30 mouse cellular contexts compared by ENCODE assay signal in the genomic region with DNA sequence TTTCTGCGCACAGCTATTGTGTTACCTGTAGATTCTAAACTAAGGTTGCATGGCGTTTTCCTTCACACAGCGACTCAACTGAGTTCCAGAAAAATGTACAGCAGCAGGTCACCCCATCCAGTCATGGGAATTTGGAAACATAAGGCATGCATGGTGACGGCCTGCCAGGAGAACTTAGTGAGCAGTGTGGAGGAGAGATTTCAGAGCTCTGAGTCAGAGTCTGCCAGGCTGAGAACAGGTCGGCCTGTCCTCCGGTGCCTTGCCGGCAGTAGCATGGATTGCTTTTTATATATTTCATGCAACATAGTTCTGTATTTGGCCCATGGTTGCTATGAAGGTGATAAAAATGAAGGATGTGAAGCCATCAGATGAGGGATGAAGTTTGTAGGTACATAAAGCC.
DNase-seq lines count a peak whose midpoint lies in the region; ATAC-seq lines count a peak whose summit lies in the region.
"Had no signal": no experiment of that assay in that cellular context is flagged by ENCODE, and none has a peak within 500 bp of the region (broad histone marks: within the 10 kb centered on the region; RNA-seq: fewer than 3 reads in every experiment).

No protein-coding gene starts in this region.

- H3K27me3 ChIP-seq in hindbrain, embryonic 12.5 days, result no peaks in the 10 kb centered on the region
- H3K27me3 ChIP-seq: limb, embryonic 12.5 days; liver, embryonic 15.5 days; lung, embryonic 15.5 days; midbrain, embryonic 12.5 days; neural tube, embryonic 12.5 days had no signal

- H3K36me3 ChIP-seq in hindbrain, embryonic 12.5 days, result no peaks in the 10 kb centered on the region
- H3K36me3 ChIP-seq: limb, embryonic 12.5 days; liver, embryonic 15.5 days; lung, embryonic 15.5 days; midbrain, embryonic 12.5 days; neural tube, embryonic 12.5 days had no signal

- no peaks in the 10 kb centered on the region for H3K4me1 ChIP-seq in hindbrain, embryonic 12.5 days
- H3K4me1 ChIP-seq: limb, embryonic 12.5 days; liver, embryonic 15.5 days; lung, embryonic 15.5 days; midbrain, embryonic 12.5 days; neural tube, embryonic 12.5 days had no signal

- H3K9me3 ChIP-seq in hindbrain, embryonic 12.5 days (replicated peaks), result no peaks in the 10 kb centered on the region
- H3K9me3 ChIP-seq: limb, embryonic 12.5 days; liver, embryonic 15.5 days; lung, embryonic 15.5 days; midbrain, embryonic 12.5 days; neural tube, embryonic 12.5 days had no signal

- intact Hi-C loops in left cerebral cortex, postnatal 36 days (cut with DNase I), result no loop called here

- ATAC-seq in hindbrain, embryonic 12.5 days (ENCODE audit: low FRiP score), result no peak
- ATAC-seq: CD4-positive, CD25-positive, alpha-beta regulatory T cell, adult 4 months; forebrain, embryonic 16.5 days had no signal

- H3K4me3 ChIP-seq in hindbrain, embryonic 12.5 days, result no peak overlapping the region
- H3K4me3 ChIP-seq: erythroblast, embryonic 14.5 days; limb, embryonic 12.5 days; liver, embryonic 15.5 days; lung, embryonic 15.5 days; midbrain, embryonic 12.5 days; myocyte; neural tube, embryonic 12.5 days had no signal

- H3K27ac ChIP-seq in hindbrain, embryonic 12.5 days, result no peak overlapping the region
- H3K27ac ChIP-seq: hindbrain, embryonic 14.5 days; limb, embryonic 12.5 days; liver, embryonic 15.5 days; lung, embryonic 15.5 days; midbrain, embryonic 12.5 days; neural tube, embryonic 12.5 days; stomach, postnatal 0 days had no signal

- no peak overlapping the region for H3K4me2 ChIP-seq in hindbrain, embryonic 12.5 days (replicated peaks)
- H3K4me2 ChIP-seq: heart, embryonic 11.5 days; hindbrain, embryonic 14.5 days; limb, embryonic 12.5 days; liver, embryonic 15.5 days; lung, embryonic 15.5 days; midbrain, embryonic 12.5 days; neural tube, embryonic 12.5 days had no signal

- H3K9ac ChIP-seq in hindbrain, embryonic 12.5 days, result no peak overlapping the region
- H3K9ac ChIP-seq: hindbrain, embryonic 14.5 days; limb, embryonic 12.5 days; liver, embryonic 15.5 days; lung, embryonic 15.5 days; midbrain, embryonic 12.5 days; neural tube, embryonic 12.5 days had no signal

- DNase-seq in layer of hippocampus, adult 9-11 months, result peak; percentile 12
- DNase-seq in layer of hippocampus, adult 9-10 months (ENCODE audit: low spot score), result no peak
- DNase-seq in brain, adult 2 months (ENCODE audit: low read depth, low spot score), result peak; percentile 79
- DNase-seq in frontal cortex, postnatal 36 days (ENCODE audit: low spot score in 2 of 2), result peak; percentile 25 to 42
- peak; percentile 28 to 53 for DNase-seq in left cerebral cortex, postnatal 36 days (ENCODE audit: low spot score in 2 of 2)
- no peak for DNase-seq in kidney, adult 11 months
- DNase-seq: adrenal gland, postnatal 25 days; cerebellum, adult 2 months; cerebellum, postnatal 14 days; gastrocnemius, postnatal 25 days; heart, adult 11 months; heart, postnatal 36 days; kidney, adult 2 months; kidney, postnatal 36 days; lung, postnatal 36 days; thymus, adult 2 months; thymus, postnatal 36 days had no signal

- 94% methylated on average over 7 of the region's 7 CpGs for WGBS in hindbrain, embryonic 12.5 days

Comparison
In these comparisons a context has a peak if more than half of its experiments do, and no peak if none do; other contexts are left out.
1. DNase-seq: peak in layer of hippocampus, adult 9-11 months (single experiment), brain, adult 2 months (single experiment), frontal cortex, postnatal 36 days (2 of 2) and left cerebral cortex, postnatal 36 days (2 of 2); none in layer of hippocampus, adult 9-10 months (single experiment) and kidney, adult 11 months (single experiment).